Mouse (Mus musculus) midbrain, postnatal 0 days (tissue): ENCODE results near the gene Stpg3. TPM values are rescaled to one million over a fixed set of nuclear protein-coding genes. Genes with fewer than 3 reads are reported as not detected.

Experiments used
- ATAC-seq: fragments of 200-750 bp; cut with Nextera tagmentation; 2 replicates; pipeline ENCODE4 v1.8.0; 2017; ENCODE audit warnings: moderate number of reproducible peaks, mild to moderate bottlenecking, moderate TSS enrichment, moderate library complexity; ENCODE audit not compliant: low FRiP score
- DNase-seq: peaks from one replicate; pipeline ENCODE4 v3.0.0-alpha.2; 2015; ENCODE audit warnings: low spot score
- H3K27ac ChIP-seq: fragments of 300-500 bp; sonication (generic); 2 replicates; pipeline ENCODE4 v1.5.1; 2014; ENCODE audit warnings: low read depth, mild to moderate bottlenecking, low read length, mixed read lengths
- H3K27me3 ChIP-seq: fragments of 300-500 bp; sonication (generic); 2 replicates; pipeline ENCODE4 v1.6.1; 2014; ENCODE audit warnings: low read length, control low read depth, mixed read lengths; ENCODE audit not compliant: insufficient read depth
- H3K36me3 ChIP-seq: fragments of 300-500 bp; sonication (generic); 2 replicates; pipeline ENCODE4 v1.6.1; 2014; ENCODE audit warnings: low read length, control low read depth, mixed read lengths; ENCODE audit not compliant: insufficient read depth
- H3K4me1 ChIP-seq: fragments of 300-500 bp; sonication (generic); 2 replicates; pipeline ENCODE4 v1.6.1; 2014; ENCODE audit warnings: mild to moderate bottlenecking, control low read depth, antibody characterized with exemption, low read length, mixed read lengths; ENCODE audit not compliant: insufficient read depth
- H3K4me2 ChIP-seq: fragments of 300-500 bp; sonication (generic); 2 replicates; pipeline ENCODE4 v1.6.1; 2014; ENCODE audit warnings: low read depth, mild to moderate bottlenecking, low read length, mixed read lengths; ENCODE audit not compliant: poor library complexity, severe bottlenecking
- H3K4me3 ChIP-seq: fragments of 300-500 bp; sonication (generic); 2 replicates; pipeline ENCODE4 v1.5.1; 2014; ENCODE audit warnings: low read depth, mild to moderate bottlenecking, low read length, moderate library complexity
- H3K9ac ChIP-seq: fragments of 300-500 bp; sonication (generic); replicated peaks from 2 replicates; pipeline ENCODE4 v1.6.1; 2014; ENCODE audit warnings: mild to moderate bottlenecking, low read length, moderate library complexity, mixed read lengths; ENCODE audit not compliant: poor library complexity, severe bottlenecking
- H3K9me3 ChIP-seq: fragments of 300-500 bp; sonication (generic); 2 replicates; pipeline ENCODE4 v1.6.1; 2016; ENCODE audit warnings: low read length, control low read depth
- CTCF ChIP-seq: IDR thresholded peaks from 2 replicates; pipeline ENCODE4 v1.5.1; 2016; ENCODE audit warnings: antibody characterized with exemption, mild to moderate bottlenecking
- WGBS: fragments of 180-500 bp; shearing (Covaris S2); extraction: QIAGEN DNeasy Blood & Tissue Kit; methylation state at CpG from one replicate; pipeline ENCODE4 v1.1.7; 2014; 5-methylcytosine and 5-hydroxymethylcytosine counted together
- polyA plus RNA-seq: library from polyadenylated mRNA; unstranded; fragments of >200 nt; fragmentation: Nextera tagmentation; extraction: Ambion mirVana; gene quantifications from 2 replicates; pipeline ENCODE4 v1.2.1, GENCODE M21; 2015
- total RNA-seq: library from RNA; depleted of rRNA; stranded (reverse); fragments of >200 nt; gene quantifications from 2 replicates; pipeline ENCODE4 v1.2.3, GENCODE M21; 2014; rRNA removed

The Stpg3 gene
- 0.38 TPM in 1 of 2 replicates, not detected in the other for total RNA-seq
- polyA plus RNA-seq: not detected in 2 replicates

DNA sequence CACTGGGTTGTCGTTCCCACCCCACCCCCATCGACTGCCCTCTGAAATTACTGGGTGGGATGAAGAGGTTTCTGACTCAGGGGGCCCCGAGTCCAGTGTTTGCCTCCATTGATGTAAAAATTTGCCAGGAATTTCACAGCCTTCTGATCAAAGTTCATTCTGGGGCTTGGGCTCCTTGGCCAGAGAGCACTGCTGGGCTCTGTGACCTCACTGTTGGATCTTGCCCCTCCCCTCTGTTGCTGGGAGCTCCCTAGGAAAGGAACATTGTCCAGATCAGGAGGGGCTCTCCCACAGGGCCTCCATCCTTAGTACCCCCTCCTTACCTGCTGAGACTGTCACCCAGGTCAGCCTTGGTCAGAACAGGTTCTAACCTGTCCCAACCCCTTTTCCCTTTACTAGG, at the start of gene Stpg3:
Gene Stpg3 (minus strand): TSS at position 194 of the 400 bp plus-strand sequence.
- H3K9ac ChIP-seq: no peak within 1 kb of the TSS
- no peak within 1 kb of the TSS for H3K4me2 ChIP-seq
- TF ChIP-seq CTCF: no peak
- H3K36me3 ChIP-seq: no peaks in the 10 kb centered on the region
- H3K4me3 ChIP-seq: no peak within 1 kb of the TSS
- no peak within 1 kb of the TSS for H3K27ac ChIP-seq
- ATAC-seq (no peak), DNase-seq (no peak)
- H3K4me1 ChIP-seq: peaks cover 12% of the 10 kb centered on the region; the same call in 1 of the 2 replicates
- H3K27me3 ChIP-seq: no peaks in the 10 kb centered on the region
- 71% methylated on average over 3 of the region's 3 CpGs for WGBS
- no peaks in the 10 kb centered on the region for H3K9me3 ChIP-seq

DNA sequence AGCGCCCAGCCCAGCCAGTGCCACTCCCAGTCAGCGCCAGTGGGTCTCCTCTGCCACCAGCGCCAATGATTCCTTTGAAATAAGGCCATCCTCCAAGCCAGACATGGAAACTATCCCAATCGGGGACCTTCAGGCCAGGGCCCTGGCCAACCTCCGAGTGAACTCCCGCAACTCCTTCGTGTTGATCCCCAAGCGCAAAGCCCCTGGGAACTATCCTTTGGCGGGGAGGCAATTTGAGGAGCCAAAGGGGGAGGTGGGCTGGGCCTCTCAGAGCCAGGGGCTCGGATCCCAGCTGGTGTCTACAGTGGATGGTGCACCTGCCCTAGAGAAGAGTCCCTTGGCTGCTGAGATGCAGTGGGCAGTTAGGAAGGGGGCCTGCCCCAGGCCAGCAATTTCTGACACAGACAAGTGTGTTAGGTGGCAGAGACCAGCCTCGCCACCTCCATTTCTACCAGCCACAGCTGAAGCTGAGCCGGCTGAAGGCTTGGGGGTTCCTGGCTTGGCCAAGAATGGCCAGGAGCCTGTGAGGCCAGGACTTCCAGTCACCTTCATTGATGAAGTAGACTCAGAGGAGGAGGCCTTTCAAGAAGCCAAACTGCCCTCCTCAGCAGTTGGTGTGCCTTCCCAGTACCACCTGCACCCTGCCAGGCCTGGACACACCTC, 49.3 kb upstream of the Stpg3 start:
- DNase-seq (no peak), ATAC-seq (no peak)
- peak overlapping the region; percentile 65 for H3K9ac ChIP-seq
- 0 out of 2 replicates have a peak, but pooled peaks cover 7% of the 10 kb centered on the region for H3K36me3 ChIP-seq
- H3K4me2 ChIP-seq: peak overlapping the region; percentile 100
- WGBS: 23% methylated on average over 12 of the region's 12 CpGs
- H3K4me3 ChIP-seq: peak overlapping the region; percentile 71
- peaks cover 37% of the 10 kb centered on the region for H3K4me1 ChIP-seq
- no peak for TF ChIP-seq CTCF
- H3K27me3 ChIP-seq: peaks cover 3% of the 10 kb centered on the region; the same call in 1 of the 2 replicates
- H3K9me3 ChIP-seq: no peaks in the 10 kb centered on the region
- no peak overlapping the region for H3K27ac ChIP-seq

DNA sequence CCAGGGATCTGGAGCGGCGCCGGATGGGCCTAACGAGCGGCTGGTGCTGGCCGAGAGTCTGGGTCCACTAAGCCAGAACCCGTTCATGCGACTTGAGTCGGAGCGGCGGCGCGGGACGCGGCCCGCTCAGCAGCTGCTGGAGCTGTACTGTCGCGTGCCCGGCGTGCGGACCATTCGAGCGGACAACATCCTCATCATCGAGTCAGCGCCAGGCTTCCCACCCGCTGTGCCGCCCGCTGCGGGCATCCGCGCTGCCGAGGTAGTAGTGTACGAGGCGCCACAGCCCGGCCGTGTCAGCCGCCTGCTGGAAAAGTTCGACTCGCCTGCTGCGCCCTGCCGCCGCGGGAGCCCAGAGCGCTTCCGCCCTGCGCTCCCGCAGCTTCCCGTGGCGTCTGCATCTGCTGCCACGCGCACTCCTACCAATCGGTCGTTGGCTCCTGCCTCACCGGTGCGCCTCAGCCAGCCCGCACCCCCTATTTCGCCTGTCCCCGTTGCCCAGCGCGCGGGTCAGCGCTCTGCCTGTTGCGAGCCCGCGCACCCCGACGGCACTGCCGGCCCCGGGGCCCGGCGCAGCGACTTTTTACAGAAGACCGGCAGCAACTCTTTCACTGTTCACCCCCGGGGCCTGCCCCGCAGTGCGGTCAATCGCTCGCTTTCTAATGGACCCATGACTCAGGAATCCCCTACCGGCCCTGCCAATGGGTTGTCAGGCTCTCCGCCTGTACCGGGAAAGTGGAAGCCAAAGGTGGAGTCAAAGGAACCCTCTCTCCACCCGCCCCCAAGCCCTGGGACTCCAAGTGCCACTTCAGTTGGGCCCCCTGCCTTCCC, 48.6 kb upstream of the Stpg3 start:
- no peak for TF ChIP-seq CTCF
- H3K9me3 ChIP-seq: no peaks in the 10 kb centered on the region
- peaks cover 37% of the 10 kb centered on the region for H3K4me1 ChIP-seq
- H3K4me3 ChIP-seq: peak overlapping the region; percentile 71
- ATAC-seq: peak; percentile 31
- peak overlapping the region; percentile 100 for H3K4me2 ChIP-seq
- H3K9ac ChIP-seq: peak overlapping the region; percentile 65
- under 1% methylated on average over 77 of the region's 82 CpGs for WGBS
- peak overlapping the region; percentile 67; the same call in 1 of the 2 replicates for H3K27ac ChIP-seq
- peak; percentile 49 for DNase-seq
- H3K27me3 ChIP-seq: peaks cover 3% of the 10 kb centered on the region; the same call in 1 of the 2 replicates
- 0 out of 2 replicates have a peak, but pooled peaks cover 6% of the 10 kb centered on the region for H3K36me3 ChIP-seq

- peaks cover 36% of the 10 kb centered on the region for H3K4me1 ChIP-seq
- H3K36me3 ChIP-seq: 0 out of 2 replicates have a peak, but pooled peaks cover 3% of the 10 kb centered on the region
- H3K4me3 ChIP-seq: peak within 1 kb of the TSS; percentile 71
- peak; percentile 97 for ATAC-seq
- peak within 1 kb of the TSS; percentile 65 for H3K9ac ChIP-seq
- H3K27ac ChIP-seq: peak within 1 kb of the TSS; percentile 76
- 0 out of 2 replicates have a peak, but pooled peaks have one; percentile 6 for TF ChIP-seq CTCF
- H3K9me3 ChIP-seq: no peaks in the 10 kb centered on the region
- H3K27me3 ChIP-seq: peaks cover 3% of the 10 kb centered on the region; the same call in 1 of the 2 replicates
- peak within 1 kb of the TSS; percentile 100 for H3K4me2 ChIP-seq
- peak; percentile 99 for DNase-seq
- under 1% methylated on average over 39 of the region's 39 CpGs for WGBS
Measured at GRCm38 (mm10) chr2:25262291-25262767, 47.9 kb upstream of the Stpg3 start, which contains the start of gene Tprn. Gene Tprn, plus strand, starts transcription at chr2:25262618.

GRCm38 (mm10) chr2:25261870-25262269, 47.4 kb upstream of the Stpg3 start:
- Histone ChIP-seq H3K9me3 (no peaks in the 10 kb centered on the region), H3K4me1 (peaks cover 31% of the 10 kb centered on the region), H3K27me3 (peaks cover 3% of the 10 kb centered on the region; the same call in 1 of the 2 replicates), H3K4me3 (peak overlapping the region; percentile 71), H3K36me3 (no peaks in the 10 kb centered on the region), H3K9ac (peak overlapping the region; percentile 42), H3K4me2 (peak overlapping the region; percentile 100), H3K27ac (peak overlapping the region; percentile 76)
- ATAC-seq (peak; percentile 1), DNase-seq (no peak)
- WGBS: 42% methylated on average over 12 of the region's 12 CpGs
- no peak for TF ChIP-seq CTCF
